Mouse (Mus musculus) forebrain, embryonic 15.5 days (tissue): ENCODE results near the gene Atf2. TPM values are rescaled to one million over a fixed set of nuclear protein-coding genes. Genes with fewer than 3 reads are reported as not detected.

Source experiments
- ATAC-seq: fragments of 200-750 bp; cut with Nextera tagmentation; replicated peaks from 2 replicates; pipeline ENCODE4 v1.8.0; 2017; ENCODE audit warnings: mild to moderate bottlenecking, moderate TSS enrichment, moderate library complexity
- H3K27ac ChIP-seq: fragments of 300-500 bp; sonication (generic); replicated peaks from 2 replicates; pipeline ENCODE4 v1.5.1; 2015; ENCODE audit warnings: mild to moderate bottlenecking, inconsistent platforms
- H3K27me3 ChIP-seq: fragments of 300-500 bp; sonication (generic); 2 replicates; pipeline ENCODE4 v1.6.1; 2015; ENCODE audit warnings: inconsistent platforms
- H3K36me3 ChIP-seq: fragments of 300-500 bp; sonication (generic); 2 replicates; pipeline ENCODE4 v1.6.1; 2015; ENCODE audit warnings: mild to moderate bottlenecking, inconsistent platforms
- H3K4me1 ChIP-seq: fragments of 300-500 bp; sonication (generic); 2 replicates; pipeline ENCODE4 v1.6.1; 2015; ENCODE audit warnings: inconsistent platforms
- H3K4me2 ChIP-seq: fragments of 300-500 bp; sonication (generic); replicated peaks from 2 replicates; pipeline ENCODE4 v1.6.1; 2015; ENCODE audit warnings: mild to moderate bottlenecking, inconsistent platforms
- H3K4me3 ChIP-seq: fragments of 300-500 bp; sonication (generic); 2 replicates; pipeline ENCODE4 v1.5.1; 2015; ENCODE audit warnings: mild to moderate bottlenecking, inconsistent platforms
- H3K9ac ChIP-seq: fragments of 300-500 bp; sonication (generic); replicated peaks from 2 replicates; pipeline ENCODE4 v1.6.1; 2015; ENCODE audit warnings: mild to moderate bottlenecking, inconsistent platforms
- H3K9me3 ChIP-seq: fragments of 300-500 bp; sonication (generic); 2 replicates; pipeline ENCODE4 v1.6.1; 2016; ENCODE audit warnings: inconsistent platforms
- WGBS: fragments of 180-500 bp; shearing (Covaris S2); methylation state at CpG from one replicate; pipeline ENCODE4 v1.1.7; 2015; ENCODE audit warnings: mixed read lengths; 5-methylcytosine and 5-hydroxymethylcytosine counted together
- polyA plus RNA-seq: library from polyadenylated mRNA; unstranded; fragments of >200 nt; fragmentation: Nextera tagmentation; extraction: Ambion mirVana; gene quantifications from 2 replicates; pipeline ENCODE4 v1.2.1, GENCODE M21; 2015

Atf2 gene
- polyA plus RNA-seq, 1 experiment from 2014 or later, result 113 TPM

- Histone ChIP-seq H3K27me3 (no peaks in the 10 kb centered on the region), H3K9ac (no peak overlapping the region), H3K36me3 (no peaks in the 10 kb centered on the region), H3K4me1 (peaks cover 5% of the 10 kb centered on the region), H3K27ac (no peak overlapping the region), H3K4me3 (no peak overlapping the region), H3K9me3 (no peaks in the 10 kb centered on the region), H3K4me2 (no peak overlapping the region)
- WGBS, result 85% methylated on average over 6 of the region's 6 CpGs
- ATAC-seq, result no peak
Observed at GRCm38 (mm10) chr2:73788395-73788794, 104.0 kb downstream of the Atf2 start.

GRCm38 (mm10) chr2:73782371-73782905, 110.0 kb downstream of the Atf2 start:
- Histone ChIP-seq H3K36me3 (no peaks in the 10 kb centered on the region), H3K9me3 (no peaks in the 10 kb centered on the region), H3K4me1 (peaks cover 51% of the 10 kb centered on the region), H3K27me3 (no peaks in the 10 kb centered on the region), H3K27ac (no peak overlapping the region), H3K9ac (no peak overlapping the region), H3K4me2 (no peak overlapping the region), H3K4me3 (no peak overlapping the region)
- no peak for ATAC-seq
- WGBS, result 36% methylated on average over 9 of the region's 9 CpGs

- ATAC-seq, result no peak
- H3K4me3 ChIP-seq, result no peak overlapping the region
- H3K27ac ChIP-seq, result peak overlapping the region; percentile 71
- no peaks in the 10 kb centered on the region for H3K9me3 ChIP-seq
- H3K36me3 ChIP-seq, result no peaks in the 10 kb centered on the region
- H3K27me3 ChIP-seq, result no peaks in the 10 kb centered on the region
- H3K4me1 ChIP-seq, result peaks cover 57% of the 10 kb centered on the region
- peak overlapping the region; percentile 25 for H3K4me2 ChIP-seq
- no peak overlapping the region for H3K9ac ChIP-seq
- 49% methylated on average over 14 of the region's 14 CpGs for WGBS
Observed at GRCm38 (mm10) chr2:73780321-73781010, 112.0 kb downstream of the Atf2 start.

GRCm38 (mm10) chr2:73779796-73780195, 112.6 kb downstream of the Atf2 start:
- no peak for ATAC-seq
- Histone ChIP-seq H3K9ac (no peak overlapping the region), H3K36me3 (no peaks in the 10 kb centered on the region), H3K4me1 (peaks cover 57% of the 10 kb centered on the region), H3K9me3 (no peaks in the 10 kb centered on the region), H3K4me3 (no peak overlapping the region), H3K4me2 (peak overlapping the region; percentile 25), H3K27ac (peak overlapping the region; percentile 71), H3K27me3 (no peaks in the 10 kb centered on the region)
- 21% methylated on average over 7 of the region's 7 CpGs for WGBS

GRCm38 (mm10) chr2:73779016-73779595, 113.3 kb downstream of the Atf2 start:
- 42% methylated on average over 4 of the region's 4 CpGs for WGBS
- H3K27ac ChIP-seq, result peak overlapping the region; percentile 71
- H3K9ac ChIP-seq, result no peak overlapping the region

GRCm38 (mm10) chr2:73776936-73777335, 115.5 kb downstream of the Atf2 start:
- Histone ChIP-seq H3K4me3 (no peak overlapping the region), H3K27ac (0 out of 2 replicates have a peak overlapping the region, but pooled peaks have one; percentile 96), H3K9ac (no peak overlapping the region), H3K4me2 (no peak overlapping the region), H3K27me3 (no peaks in the 10 kb centered on the region), H3K4me1 (peaks cover 70% of the 10 kb centered on the region), H3K9me3 (no peaks in the 10 kb centered on the region), H3K36me3 (no peaks in the 10 kb centered on the region)
- no peak for ATAC-seq
- WGBS, result 32% methylated on average over 4 of the region's 4 CpGs

More at GRCm38 (mm10) chr2:73779016-73779595, 113.3 kb downstream of the Atf2 start:
- ATAC-seq, result no peak
- no peaks in the 10 kb centered on the region for H3K27me3 ChIP-seq
- H3K9me3 ChIP-seq, result no peaks in the 10 kb centered on the region
- no peaks in the 10 kb centered on the region for H3K36me3 ChIP-seq
- no peak overlapping the region for H3K4me3 ChIP-seq
- peaks cover 61% of the 10 kb centered on the region for H3K4me1 ChIP-seq
- H3K4me2 ChIP-seq, result peak overlapping the region; percentile 25

GRCm38 (mm10) chr2:73775683-73776310, 116.6 kb downstream of the Atf2 start:
- under 1% methylated on average over 22 of the region's 22 CpGs for WGBS
- Histone ChIP-seq H3K4me3 (peak overlapping the region; percentile 97), H3K4me2 (peak overlapping the region; percentile 53), H3K9me3 (no peaks in the 10 kb centered on the region), H3K27ac (peak overlapping the region; percentile 96), H3K9ac (peak overlapping the region; percentile 82), H3K36me3 (no peaks in the 10 kb centered on the region), H3K27me3 (no peaks in the 10 kb centered on the region), H3K4me1 (peaks cover 61% of the 10 kb centered on the region)
- peak; percentile 5; the same call in 1 of the 2 replicates for ATAC-seq

GRCm38 (mm10) chr2:73774786-73775682, 117.4 kb downstream of the Atf2 start, which contains the start of gene Chn1:
Gene Chn1 (minus strand): TSS chr2:73775346.
- Histone ChIP-seq H3K36me3 (no peaks in the 10 kb centered on the region), H3K4me1 (peaks cover 53% of the 10 kb centered on the region), H3K9me3 (no peaks in the 10 kb centered on the region), H3K4me2 (peak within 1 kb of the TSS; percentile 53), H3K4me3 (peak within 1 kb of the TSS; percentile 97), H3K9ac (peak within 1 kb of the TSS; percentile 82), H3K27me3 (no peaks in the 10 kb centered on the region), H3K27ac (peak within 1 kb of the TSS; percentile 96)
- WGBS, result under 1% methylated on average over 103 of the region's 131 CpGs
- ATAC-seq, result peak; percentile 95

GRCm38 (mm10) chr2:73772945-73773344, 119.5 kb downstream of the Atf2 start:
- WGBS, result 11% methylated on average over 1 of the region's 1 CpGs
- no peak for ATAC-seq
- Histone ChIP-seq H3K36me3 (no peaks in the 10 kb centered on the region), H3K27me3 (no peaks in the 10 kb centered on the region), H3K9me3 (no peaks in the 10 kb centered on the region), H3K27ac (no peak overlapping the region), H3K4me3 (peak overlapping the region; percentile 97), H3K9ac (peak overlapping the region; percentile 19; the same call in 1 of the 2 replicates), H3K4me1 (peaks cover 34% of the 10 kb centered on the region), H3K4me2 (peak overlapping the region; percentile 48)

- H3K36me3 ChIP-seq, result no peaks in the 10 kb centered on the region
- H3K27me3 ChIP-seq, result no peaks in the 10 kb centered on the region
- H3K4me1 ChIP-seq, result peaks cover 28% of the 10 kb centered on the region
- no peaks in the 10 kb centered on the region for H3K9me3 ChIP-seq
- H3K27ac ChIP-seq, result no peak overlapping the region
- H3K4me3 ChIP-seq, result no peak overlapping the region
- ATAC-seq, result no peak
- no peak overlapping the region for H3K4me2 ChIP-seq
- no peak overlapping the region for H3K9ac ChIP-seq
- 73% methylated on average over 4 of the region's 4 CpGs for WGBS
Observed at GRCm38 (mm10) chr2:73768669-73769068, 123.8 kb downstream of the Atf2 start.
